8 mouse cellular contexts compared by ENCODE assay signal in the genomic region with DNA sequence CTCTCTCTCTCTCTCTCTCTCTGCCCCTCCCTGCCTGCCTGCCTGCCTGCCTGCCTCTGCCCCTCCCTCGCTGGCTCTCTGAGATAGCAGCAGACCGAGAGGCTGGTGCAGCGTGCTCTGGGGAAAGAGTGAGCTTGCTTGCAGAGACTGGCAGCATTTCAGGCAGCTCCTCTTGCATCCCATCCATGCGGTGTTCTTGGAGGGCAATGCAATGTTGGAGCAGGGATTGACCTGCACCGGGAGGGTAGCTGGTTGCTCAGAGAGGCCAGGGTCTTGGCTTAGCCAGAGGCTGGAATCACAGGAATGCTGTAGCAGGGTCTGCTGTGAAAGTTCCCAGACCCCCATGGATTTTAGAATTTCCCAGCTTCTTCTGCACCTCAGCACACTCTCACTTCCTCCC.
A peak's percentile ranks its signal among the peaks of the same experiment; 100 is the strongest.
DNase-seq lines count a peak whose midpoint lies in the region; ATAC-seq and TF ChIP-seq lines count a peak whose summit lies in the region.

No protein-coding gene starts in this region.

- WGBS in cerebellum, adult 2 months = 0% methylated on average over 5 of the region's 5 CpGs
- 3% methylated on average over 4 of the region's 5 CpGs for WGBS in forebrain, embryonic 14.5 days
- 9% methylated on average over 5 of the region's 5 CpGs for WGBS in liver, embryonic 13.5 days (ENCODE audit: insufficient replicate concordance)

- peaks cover 17% of the 10 kb centered on the region; the same call in 1 of the 2 replicates for H3K4me1 ChIP-seq in cerebellum, adult 2 months (ENCODE audit: control insufficient read depth, insufficient read depth, low read length)
- H3K4me1 ChIP-seq in forebrain, embryonic 14.5 days (ENCODE audit: control insufficient read depth, insufficient read depth, low read length) = peaks cover 9% of the 10 kb centered on the region; the same call in 1 of the 2 replicates
- peaks cover 11% of the 10 kb centered on the region for H3K4me1 ChIP-seq in liver, embryonic 13.5 days (replicated peaks)

- H3K36me3 ChIP-seq in forebrain, embryonic 14.5 days (ENCODE audit: control insufficient read depth, insufficient read depth, low read length) = no peaks in the 10 kb centered on the region
- H3K36me3 ChIP-seq in liver, embryonic 13.5 days = no peaks in the 10 kb centered on the region

- no peaks in the 10 kb centered on the region for H3K27me3 ChIP-seq in cerebellum, adult 2 months (ENCODE audit: control insufficient read depth, insufficient read depth, low read length)
- no peaks in the 10 kb centered on the region for H3K27me3 ChIP-seq in forebrain, embryonic 14.5 days (replicated peaks; ENCODE audit: control insufficient read depth, insufficient read depth, low read length)
- H3K27me3 ChIP-seq in liver, embryonic 13.5 days = peaks cover 23% of the 10 kb centered on the region

- H3K4me3 ChIP-seq in cerebellum, adult 2 months (replicated peaks; ENCODE audit: insufficient read depth, low read depth, low read length) = peak overlapping the region; percentile 69
- no peak overlapping the region for H3K4me3 ChIP-seq in forebrain, embryonic 14.5 days (ENCODE audit: low read depth, low read length)
- no peak overlapping the region for H3K4me3 ChIP-seq in liver, embryonic 13.5 days (replicated peaks)

- peak overlapping the region; percentile 43 for H3K9ac ChIP-seq in forebrain, embryonic 14.5 days (ENCODE audit: low read length)
- H3K9ac ChIP-seq in liver, embryonic 13.5 days = no peak overlapping the region

- no peak for TF ChIP-seq CTCF in cerebellum, adult 2 months (IDR thresholded peaks at IDR 0.05; ENCODE audit: borderline replicate concordance, insufficient read depth, low read depth, low read length)

- peak overlapping the region; percentile 73 for H3K27ac ChIP-seq in cerebellum, adult 2 months (ENCODE audit: insufficient read depth, low read length)
- no peak overlapping the region for H3K27ac ChIP-seq in forebrain, embryonic 14.5 days (ENCODE audit: low read depth, low read length)
- H3K27ac ChIP-seq in liver, embryonic 13.5 days = no peak overlapping the region

- peak; percentile 73 for TF ChIP-seq POLR2A in cerebellum, adult 2 months (IDR thresholded peaks at IDR 0.05; ENCODE audit: borderline replicate concordance, insufficient read depth, low read length)

- peak; percentile 38 for DNase-seq in Muller cell, postnatal 12 days (ENCODE audit: inconsistent ontology term)
- DNase-seq in cerebellum, adult 2 months = peak; percentile 83 to 88
- peak; percentile 56 for DNase-seq in forebrain, embryonic 14.5 days (ENCODE audit: low spot score)
- DNase-seq in layer of hippocampus, adult 11-12 months (ENCODE audit: low spot score) = peak; percentile 58
- DNase-seq in liver, embryonic 13.5 days = peak; percentile 45
- DNase-seq in right cerebral cortex, postnatal 25 days = peak; percentile 56
- DNase-seq in spleen, postnatal 4 days (ENCODE audit: low spot score in 2 of 2) = no peak
- DNase-seq in testis, postnatal 14 days (ENCODE audit: low spot score) = no peak

- H3K9me3 ChIP-seq in forebrain, embryonic 14.5 days (replicated peaks; ENCODE audit: control insufficient read depth, low read length) = no peaks in the 10 kb centered on the region
- H3K9me3 ChIP-seq in liver, embryonic 13.5 days (replicated peaks) = no peaks in the 10 kb centered on the region

- H3K4me2 ChIP-seq in forebrain, embryonic 14.5 days (ENCODE audit: low read length) = peak overlapping the region; percentile 32; the same call in 1 of the 2 replicates
- 0 out of 2 replicates have a peak overlapping the region, but pooled peaks have one; percentile 21 for H3K4me2 ChIP-seq in liver, embryonic 13.5 days

- peak; percentile 66; the same call in 1 of the 2 replicates for ATAC-seq in forebrain, embryonic 14.5 days
- ATAC-seq in liver, embryonic 13.5 days (ENCODE audit: low read depth) = peak; percentile 89

Comparison
In these comparisons a context has a peak if more than half of its experiments do, and no peak if none do; other contexts are left out.
1. DNase-seq: peak in Muller cell, postnatal 12 days (single experiment), cerebellum, adult 2 months (2 of 2), forebrain, embryonic 14.5 days (single experiment), layer of hippocampus, adult 11-12 months (single experiment), liver, embryonic 13.5 days (single experiment) and right cerebral cortex, postnatal 25 days (single experiment); none in spleen, postnatal 4 days (0 of 2) and testis, postnatal 14 days (single experiment).